Mouse (Mus musculus): ENCODE measurements at regions not wholly inside any gene's neighbourhood (a gene's known extent, or its start where the extent isn't known, plus 50 kb on each side); places are given as distances from the start of the nearest gene placed in this dataset.
"Not testable (repeated sequence)": the region's sequence is repeated elsewhere in the genome, so short reads cannot be mapped to it uniquely, and the experiment has no call there.

DNA sequence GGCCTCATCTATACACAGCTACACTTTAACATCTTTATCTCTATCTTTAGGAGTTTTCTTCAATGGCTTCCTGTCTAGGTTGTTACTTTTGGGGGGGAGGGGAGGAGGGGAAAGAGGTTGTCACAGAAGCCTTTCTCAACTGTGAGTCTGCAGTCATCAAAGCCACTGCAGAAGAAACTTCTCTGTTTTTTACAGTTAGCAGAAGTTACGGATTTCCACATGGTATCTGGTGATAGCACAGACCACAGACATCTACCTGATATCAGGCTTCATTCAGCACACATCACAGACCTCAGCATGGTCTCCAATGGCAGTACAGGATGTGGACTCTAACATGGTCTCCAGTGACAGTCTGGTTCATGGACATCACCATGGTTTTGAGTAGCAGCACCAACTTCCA is 234.8 kb upstream of the Adarb2 start:
- no peak overlapping the region for H3K27ac ChIP-seq (ENCODE audit: insufficient read depth, low read length)
- H3K4me1 ChIP-seq (ENCODE audit: control insufficient read depth, insufficient read depth, low read length) = no peaks in the 10 kb centered on the region
- no peak overlapping the region for H3K4me3 ChIP-seq (ENCODE audit: low read depth, low read length)
- H3K9me3 ChIP-seq (replicated peaks; ENCODE audit: control insufficient read depth, insufficient read depth, low read length, poor library complexity, severe bottlenecking) = no peaks in the 10 kb centered on the region
- TF ChIP-seq EP300 (IDR thresholded peaks at IDR 0.05; ENCODE audit: insufficient read depth, low read depth, low read length) (no peak), CTCF (IDR thresholded peaks at IDR 0.05; ENCODE audit: low read depth, low read length) (no peak), POLR2A (IDR thresholded peaks at IDR 0.05; ENCODE audit: insufficient read depth, low read length) (no peak)
- no peaks in the 10 kb centered on the region for H3K27me3 ChIP-seq (ENCODE audit: control insufficient read depth, insufficient read depth, low read length, poor library complexity, severe bottlenecking)
- H3K36me3 ChIP-seq (ENCODE audit: control insufficient read depth, insufficient read depth, low read length, poor library complexity, severe bottlenecking) = no peaks in the 10 kb centered on the region
- no peak overlapping the region for H3K9ac ChIP-seq (ENCODE audit: low read depth, poor library complexity, severe bottlenecking)

- H3K36me3 ChIP-seq (ENCODE audit: control insufficient read depth, insufficient read depth, low read length, poor library complexity, severe bottlenecking) = no peaks in the 10 kb centered on the region
- no peaks in the 10 kb centered on the region for H3K9me3 ChIP-seq (replicated peaks; ENCODE audit: control insufficient read depth, insufficient read depth, low read length, poor library complexity, severe bottlenecking)
- TF ChIP-seq CTCF (IDR thresholded peaks at IDR 0.05; ENCODE audit: low read depth, low read length) = no peak
- TF ChIP-seq POLR2A (IDR thresholded peaks at IDR 0.05; ENCODE audit: insufficient read depth, low read length) = no peak
- no peak for TF ChIP-seq EP300 (IDR thresholded peaks at IDR 0.05; ENCODE audit: insufficient read depth, low read depth, low read length)
- no peak overlapping the region for H3K4me3 ChIP-seq (ENCODE audit: low read depth, low read length)
- H3K27me3 ChIP-seq (ENCODE audit: control insufficient read depth, insufficient read depth, low read length, poor library complexity, severe bottlenecking) = no peaks in the 10 kb centered on the region
- H3K27ac ChIP-seq (ENCODE audit: insufficient read depth, low read length) = no peak overlapping the region
- no peak overlapping the region for H3K9ac ChIP-seq (ENCODE audit: low read depth, poor library complexity, severe bottlenecking)
- H3K4me1 ChIP-seq (ENCODE audit: control insufficient read depth, insufficient read depth, low read length) = no peaks in the 10 kb centered on the region
These were observed 208.5 kb upstream of the Adarb2 start for GRCm38 (mm10) chr13:7994198-7994597.

DNA sequence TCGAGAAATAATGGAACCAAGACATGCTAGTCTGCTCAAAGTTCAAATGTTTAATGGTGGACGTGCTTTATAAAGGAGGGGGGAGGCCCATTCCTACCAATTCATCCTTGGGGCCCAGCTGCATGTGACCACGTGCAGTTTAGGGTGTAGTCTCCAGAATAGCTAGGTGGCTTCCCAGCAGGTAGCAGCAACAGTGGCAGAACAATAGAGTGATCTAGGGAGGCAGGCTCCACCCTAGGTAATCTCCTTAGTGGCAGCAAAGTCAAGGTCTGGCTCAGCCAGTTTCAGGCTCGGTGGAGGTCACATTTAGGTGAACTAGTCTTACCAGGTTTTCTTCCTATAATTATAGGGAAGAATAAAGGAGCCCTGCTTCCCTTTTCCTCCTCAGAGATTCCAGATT is 172.6 kb upstream of the Adarb2 start:
- peaks cover 12% of the 10 kb centered on the region for H3K9me3 ChIP-seq (replicated peaks; ENCODE audit: control insufficient read depth, insufficient read depth, low read length, poor library complexity, severe bottlenecking)
- H3K4me1 ChIP-seq (ENCODE audit: control insufficient read depth, insufficient read depth, low read length); H3K27me3 ChIP-seq (ENCODE audit: control insufficient read depth, insufficient read depth, low read length, poor library complexity, severe bottlenecking); H3K9ac ChIP-seq (ENCODE audit: low read depth, poor library complexity, severe bottlenecking); H3K36me3 ChIP-seq (ENCODE audit: control insufficient read depth, insufficient read depth, low read length, poor library complexity, severe bottlenecking); H3K27ac ChIP-seq (ENCODE audit: insufficient read depth, low read length); H3K4me3 ChIP-seq (ENCODE audit: low read depth, low read length): not testable (repeated sequence)
- TF ChIP-seq EP300 (IDR thresholded peaks at IDR 0.05; ENCODE audit: insufficient read depth, low read depth, low read length) = peak; percentile 41; the same call in 1 of the 2 replicates

- no peak overlapping the region for H3K4me3 ChIP-seq (ENCODE audit: low read depth, low read length)
- no peaks in the 10 kb centered on the region for H3K9me3 ChIP-seq (replicated peaks; ENCODE audit: control insufficient read depth, insufficient read depth, low read length, poor library complexity, severe bottlenecking)
- no peaks in the 10 kb centered on the region for H3K4me1 ChIP-seq (ENCODE audit: control insufficient read depth, insufficient read depth, low read length)
- no peak for TF ChIP-seq CTCF (IDR thresholded peaks at IDR 0.05; ENCODE audit: low read depth, low read length)
- TF ChIP-seq EP300 (IDR thresholded peaks at IDR 0.05; ENCODE audit: insufficient read depth, low read depth, low read length) = no peak
- no peaks in the 10 kb centered on the region for H3K27me3 ChIP-seq (ENCODE audit: control insufficient read depth, insufficient read depth, low read length, poor library complexity, severe bottlenecking)
- no peak overlapping the region for H3K27ac ChIP-seq (ENCODE audit: insufficient read depth, low read length)
- H3K36me3 ChIP-seq (ENCODE audit: control insufficient read depth, insufficient read depth, low read length, poor library complexity, severe bottlenecking) = no peaks in the 10 kb centered on the region
- no peak overlapping the region for H3K9ac ChIP-seq (ENCODE audit: low read depth, poor library complexity, severe bottlenecking)
These were observed 151.7 kb upstream of the Adarb2 start for GRCm38 (mm10) chr13:8050930-8051495.

DNA sequence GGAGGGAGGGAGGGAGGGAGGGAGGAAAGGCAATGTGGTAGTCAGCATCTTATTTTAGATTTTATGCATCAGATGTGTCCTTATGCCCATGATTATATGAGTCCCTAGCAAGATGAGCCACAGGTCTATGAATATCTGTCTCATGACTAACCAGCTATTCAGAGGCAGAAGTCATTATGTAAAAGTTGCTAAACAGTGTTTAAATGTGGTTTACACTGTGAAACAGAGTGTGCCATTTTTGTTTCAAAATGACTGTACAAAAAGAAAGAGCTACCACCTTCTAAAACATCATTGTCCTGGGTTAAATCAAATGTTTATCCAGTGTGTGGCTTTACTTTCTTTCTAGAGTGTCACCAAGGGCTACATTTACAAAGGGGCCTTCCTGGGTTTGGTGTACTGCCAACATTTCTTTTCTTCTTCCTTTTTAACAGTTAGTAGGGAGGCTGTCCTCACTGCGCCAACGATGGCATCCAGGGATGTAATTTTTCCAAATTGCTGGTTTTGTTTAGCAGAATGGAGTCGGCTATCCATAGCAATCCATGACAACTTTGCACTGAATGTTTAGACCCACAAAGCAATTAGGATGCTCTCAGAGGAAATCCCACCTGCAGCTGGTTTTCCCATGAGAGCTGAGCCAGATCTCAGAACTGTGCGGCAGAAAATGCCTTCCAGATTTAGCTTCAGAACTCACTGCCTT is 146.4 kb upstream of the Adarb2 start:
- TF ChIP-seq POLR2A (IDR thresholded peaks at IDR 0.05; ENCODE audit: insufficient read depth, low read length) (no peak), EP300 (IDR thresholded peaks at IDR 0.05; ENCODE audit: insufficient read depth, low read depth, low read length) (no peak), CTCF (IDR thresholded peaks at IDR 0.05; ENCODE audit: low read depth, low read length) (no peak)
- Histone ChIP-seq H3K4me1 (ENCODE audit: control insufficient read depth, insufficient read depth, low read length) (no peaks in the 10 kb centered on the region), H3K27me3 (ENCODE audit: control insufficient read depth, insufficient read depth, low read length, poor library complexity, severe bottlenecking) (no peaks in the 10 kb centered on the region), H3K36me3 (ENCODE audit: control insufficient read depth, insufficient read depth, low read length, poor library complexity, severe bottlenecking) (no peaks in the 10 kb centered on the region), H3K27ac (ENCODE audit: insufficient read depth, low read length) (no peak overlapping the region), H3K9me3 (replicated peaks; ENCODE audit: control insufficient read depth, insufficient read depth, low read length, poor library complexity, severe bottlenecking) (no peaks in the 10 kb centered on the region), H3K4me3 (ENCODE audit: low read depth, low read length) (no peak overlapping the region), H3K9ac (ENCODE audit: low read depth, poor library complexity, severe bottlenecking) (no peak overlapping the region)

- Histone ChIP-seq H3K27me3 (ENCODE audit: control insufficient read depth, insufficient read depth, low read length, poor library complexity, severe bottlenecking) (no peaks in the 10 kb centered on the region), H3K27ac (ENCODE audit: insufficient read depth, low read length) (no peak overlapping the region)
These were observed 115.5 kb upstream of the Adarb2 start for GRCm38 (mm10) chr13:8087154-8087553.

More at GRCm38 (mm10) chr13:8087154-8087553, 115.5 kb upstream of the Adarb2 start:
- TF ChIP-seq CTCF (IDR thresholded peaks at IDR 0.05; ENCODE audit: low read depth, low read length) (no peak), POLR2A (IDR thresholded peaks at IDR 0.05; ENCODE audit: insufficient read depth, low read length) (no peak), EP300 (IDR thresholded peaks at IDR 0.05; ENCODE audit: insufficient read depth, low read depth, low read length) (no peak)
- no peaks in the 10 kb centered on the region for H3K9me3 ChIP-seq (replicated peaks; ENCODE audit: control insufficient read depth, insufficient read depth, low read length, poor library complexity, severe bottlenecking)
- H3K4me3 ChIP-seq (ENCODE audit: low read depth, low read length) = no peak overlapping the region
- no peak overlapping the region for H3K9ac ChIP-seq (ENCODE audit: low read depth, poor library complexity, severe bottlenecking)
- H3K4me1 ChIP-seq (ENCODE audit: control insufficient read depth, insufficient read depth, low read length) = no peaks in the 10 kb centered on the region
- no peaks in the 10 kb centered on the region for H3K36me3 ChIP-seq (ENCODE audit: control insufficient read depth, insufficient read depth, low read length, poor library complexity, severe bottlenecking)
